Mouse (Mus musculus) liver, postnatal 0 days (tissue): Measurements from ENCODE around the gene Tyrobp.

Experiments
- CTCF ChIP-seq: sonication (generic); IDR thresholded peaks from 2 replicates; pipeline ENCODE4 v1.5.1; 2016; ENCODE audit warnings: antibody characterized with exemption, low read depth
- EP300 ChIP-seq: IDR thresholded peaks from 2 replicates; pipeline ENCODE4 v1.6.1; 2016; ENCODE audit warnings: antibody characterized with exemption, low read depth, mild to moderate bottlenecking

DNA sequence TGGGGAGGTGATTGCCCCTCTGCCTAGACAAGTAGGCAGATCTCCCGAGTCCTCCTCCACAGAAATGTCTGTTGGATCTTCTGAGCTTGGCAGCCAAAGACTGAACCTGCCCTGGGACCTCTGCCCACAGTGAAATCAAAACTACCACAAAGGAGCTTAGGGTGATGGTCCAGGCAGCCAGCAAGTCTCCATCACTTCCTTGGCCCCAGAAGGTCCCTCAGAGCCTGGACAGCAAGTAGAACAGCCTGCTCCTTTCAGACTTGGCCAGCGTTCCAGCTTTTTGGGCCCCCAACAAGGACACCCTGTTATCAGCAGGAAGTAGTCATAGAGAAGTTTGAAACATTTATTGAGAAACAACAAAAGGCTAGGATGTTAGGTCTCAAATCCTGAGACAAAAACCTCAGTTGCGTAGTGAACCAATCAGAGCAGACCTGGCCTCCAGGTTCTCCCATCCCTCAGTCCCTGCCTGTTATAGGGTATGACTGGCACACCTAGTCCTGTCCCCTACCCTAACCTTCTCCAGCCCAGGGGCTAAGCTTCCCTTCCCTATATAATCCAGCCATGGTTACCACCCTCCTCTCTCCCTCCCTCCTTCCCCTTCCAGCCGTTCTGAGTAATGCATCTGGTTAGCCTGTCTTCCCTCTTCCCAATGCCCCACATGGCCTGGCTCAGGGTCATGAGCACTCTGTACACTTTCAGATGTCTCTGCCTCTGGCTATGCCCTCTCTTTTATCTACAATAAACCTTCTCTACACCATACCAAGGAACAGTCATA is 20.6 kb upstream of the Tyrobp start:
- TF ChIP-seq CTCF, result no peak
- no peak for TF ChIP-seq EP300
